Mouse (Mus musculus) MEL (cell line): ENCODE data around the gene Prdm12. TPM values are rescaled to one million over a fixed set of nuclear protein-coding genes. Genes with fewer than 3 reads are reported as not detected.

ENCODE experiments used
- DNase-seq: peaks from one replicate; pipeline ENCODE4 v3.0.0; 2011; ENCODE audit warnings: low read depth, low spot score
- H3K27ac ChIP-seq: 2 replicates; pipeline ENCODE4 v1.5.1; 2012; ENCODE audit warnings: low read depth, mild to moderate bottlenecking, control low read depth, low read length, moderate library complexity; ENCODE audit not compliant: control insufficient read depth
- H3K27me3 ChIP-seq, 2 experiments: fragments of 150-350 bp in 1 of 2; sonication (generic) in 1 of 2; 2 replicates each; pipeline ENCODE4 v1.6.1; 2012; ENCODE audit warnings: low read length in 2 of 2, mild to moderate bottlenecking in 2 of 2, improper control_type of control experiment in 1 of 2, moderate library complexity in 1 of 2; ENCODE audit not compliant: insufficient read depth in 2 of 2, control insufficient read depth in 1 of 2
- H3K36me3 ChIP-seq, 2 experiments: 2 replicates each; pipeline ENCODE4 v1.6.1; 2012 to 2014; ENCODE audit warnings: low read length in 2 of 2, improper control_type of control experiment in 1 of 2, inconsistent platforms in 1 of 2, mild to moderate bottlenecking in 1 of 2; ENCODE audit not compliant: insufficient read depth in 2 of 2, control insufficient read depth in 1 of 2
- H3K4me1 ChIP-seq, 2 experiments: fragments of 150-350 bp in 1 of 2; sonication (generic) in 1 of 2; 2 replicates each; pipeline ENCODE4 v1.6.1; 2012; ENCODE audit warnings: low read length in 2 of 2, improper control_type of control experiment in 1 of 2, mild to moderate bottlenecking in 1 of 2; ENCODE audit not compliant: insufficient read depth in 2 of 2, control insufficient read depth in 1 of 2
- H3K4me3 ChIP-seq, 2 experiments: fragments of 150-350 bp in 1 of 2; sonication (generic) in 1 of 2; 2 replicates each; pipeline ENCODE4 v1.5.1; 2012; ENCODE audit warnings: low read depth in 2 of 2, low read length in 2 of 2, mild to moderate bottlenecking in 2 of 2, moderate library complexity in 2 of 2, control low read depth in 1 of 2, improper control_type of control experiment in 1 of 2; ENCODE audit not compliant: control insufficient read depth in 1 of 2, insufficient read depth in 1 of 2
- H3K79me2 ChIP-seq: 2 replicates; pipeline ENCODE4 v1.6.1; 2012; ENCODE audit warnings: mild to moderate bottlenecking, low read length, moderate library complexity; ENCODE audit not compliant: control insufficient read depth, poor library complexity, insufficient read depth
- H3K9ac ChIP-seq: 2 replicates; pipeline ENCODE4 v1.6.1; 2012; ENCODE audit warnings: low read depth, mild to moderate bottlenecking, control low read depth, low read length, moderate library complexity; ENCODE audit not compliant: control insufficient read depth, poor library complexity, severe bottlenecking
- H3K9me3 ChIP-seq: fragments of 150-350 bp; sonication (generic); replicated peaks from 2 replicates; pipeline ENCODE4 v1.6.1; 2012; ENCODE audit warnings: mild to moderate bottlenecking, low read length, improper control_type of control experiment, moderate library complexity; ENCODE audit not compliant: insufficient read depth
- CHD1 ChIP-seq: IDR thresholded peaks from 2 replicates; pipeline ENCODE4 v1.6.1; 2012; ENCODE audit warnings: low read depth, mild to moderate bottlenecking, inconsistent platforms, low read length, improper control_type of control experiment
- CTCF ChIP-seq, 3 experiments: IDR thresholded peaks in 2 of 3; conservative IDR thresholded peaks in 1 of 3; 2 replicates each; pipeline ENCODE4 v1.5.1; 2011 to 2012; ENCODE audit warnings: low read length in 3 of 3, low read depth in 2 of 3, mild to moderate bottlenecking in 2 of 3, improper control_type of control experiment in 1 of 3, inconsistent platforms in 1 of 3, mixed read lengths in 1 of 3, moderate library complexity in 1 of 3; ENCODE audit not compliant: control insufficient read depth in 1 of 3, insufficient read depth in 1 of 3, poor library complexity in 1 of 3, severe bottlenecking in 1 of 3
- EP300 ChIP-seq, 2 experiments: IDR thresholded peaks; 2 replicates each; pipeline ENCODE4 v1.6.1; 2011; ENCODE audit warnings: improper control_type of control experiment in 2 of 2, low read length in 2 of 2, low read depth in 1 of 2, mild to moderate bottlenecking in 1 of 2
- HCFC1 ChIP-seq: IDR thresholded peaks from 2 replicates; pipeline ENCODE4 v1.6.1; 2012; ENCODE audit warnings: low read depth, mild to moderate bottlenecking, inconsistent platforms, low read length, improper control_type of control experiment, moderate library complexity
- MXI1 ChIP-seq: IDR thresholded peaks from 2 replicates; pipeline ENCODE4 v1.6.1; 2011; ENCODE audit warnings: mild to moderate bottlenecking, low read depth, low read length, improper control_type of control experiment
- NRF1 ChIP-seq: IDR thresholded peaks from 2 replicates; pipeline ENCODE4 v1.6.1; 2014; ENCODE audit warnings: low read depth, mild to moderate bottlenecking, inconsistent platforms, low read length, improper control_type of control experiment, moderate library complexity; ENCODE audit not compliant: poor library complexity, insufficient read depth, severe bottlenecking
- POLR2AphosphoS2 ChIP-seq: IDR thresholded peaks from 2 replicates; pipeline ENCODE4 v1.6.1; 2011; ENCODE audit warnings: low read length, improper control_type of control experiment
- RAD21 ChIP-seq: IDR thresholded peaks from 2 replicates; pipeline ENCODE4 v1.6.1; 2011; ENCODE audit warnings: mild to moderate bottlenecking, low read depth, low read length, improper control_type of control experiment
- SIN3A ChIP-seq: IDR thresholded peaks from 2 replicates; pipeline ENCODE4 v1.6.1; 2012; ENCODE audit warnings: low read length, improper control_type of control experiment, inconsistent platforms
- SMC3 ChIP-seq: IDR thresholded peaks from 2 replicates; pipeline ENCODE4 v1.6.1; 2011; ENCODE audit warnings: low read depth, low read length, improper control_type of control experiment
- TBP ChIP-seq: IDR thresholded peaks from 2 replicates; pipeline ENCODE4 v1.8.0; 2011; ENCODE audit warnings: low read depth, low read length, improper control_type of control experiment
- TCF12 ChIP-seq: IDR thresholded peaks from 2 replicates; pipeline ENCODE4 v1.6.1; 2014; ENCODE audit warnings: low read depth, mild to moderate bottlenecking, inconsistent platforms, low read length, improper control_type of control experiment, moderate library complexity
- ZC3H11A ChIP-seq: IDR thresholded peaks from 2 replicates; pipeline ENCODE4 v1.6.1; 2012; ENCODE audit warnings: low read depth, mild to moderate bottlenecking, inconsistent platforms, low read length, improper control_type of control experiment
- ZMIZ1 ChIP-seq: IDR thresholded peaks from 2 replicates; pipeline ENCODE4 v1.6.1; 2012; ENCODE audit warnings: low read depth, mild to moderate bottlenecking, inconsistent platforms, low read length, improper control_type of control experiment, moderate library complexity
- polyA plus RNA-seq, 2 experiments: library from polyadenylated mRNA; stranded (reverse) in 1 of 2; unstranded in 1 of 2; fragments of >175 nt in 1 of 2; fragments of >200 nt in 1 of 2; gene quantifications; 2 replicates each; pipeline versions ENCODE4 v1.2.1 to v1.2.4; 2012; ENCODE audit warnings: low replicate concordance in 2 of 2, low read depth in 1 of 2; ENCODE audit not compliant: insufficient read length in 2 of 2, insufficient read depth in 1 of 2, missing spikeins in 1 of 2
- total RNA-seq: library from RNA; depleted of rRNA; stranded (reverse); fragments of 300-350 nt; gene quantifications from 2 replicates; pipeline ENCODE4 v1.2.3, GENCODE M21; 2012

Gene Prdm12
- total and polyA plus RNA-seq, 3 experiments, result not detected

DNA sequence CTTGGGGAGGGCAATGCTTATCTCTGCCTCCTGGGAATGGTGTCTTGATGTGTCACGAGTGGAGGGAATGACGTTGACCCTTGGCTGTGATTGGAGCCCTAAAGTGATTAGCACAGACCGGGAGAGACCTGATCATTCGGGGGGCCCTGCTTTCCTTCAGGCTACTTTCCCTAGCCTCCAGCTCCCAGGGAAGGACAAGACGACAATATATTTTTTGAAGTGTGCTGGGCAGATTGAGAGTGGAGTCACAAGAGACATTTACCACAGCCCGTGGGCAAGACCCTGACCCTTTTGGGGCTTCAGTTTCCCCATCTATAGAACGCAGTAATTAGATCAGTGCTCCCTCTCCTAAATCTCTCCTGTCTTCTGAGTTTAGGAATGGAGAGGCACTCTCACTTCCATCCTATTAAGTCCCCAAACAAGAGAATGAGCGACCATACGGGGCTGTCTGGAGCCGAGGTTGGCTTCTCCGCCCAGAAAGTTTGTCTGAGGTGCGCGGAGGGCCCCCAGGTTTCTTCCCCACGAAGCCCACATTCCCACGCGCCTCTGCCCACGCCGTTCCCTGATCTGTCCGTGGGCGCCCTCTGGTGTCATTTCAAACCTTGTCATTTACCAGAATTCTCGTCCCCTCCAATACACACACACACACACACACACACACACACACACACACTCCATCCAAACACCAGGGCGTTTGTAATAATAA, 15.2 kb downstream of the Prdm12 start:
- Histone ChIP-seq H3K4me1 (no peaks in the 10 kb centered on the region), H3K27me3 (peaks cover 2 to 4% of the 10 kb centered on the region in 2 experiments; a peak in 3 of 4 replicates)

DNA sequence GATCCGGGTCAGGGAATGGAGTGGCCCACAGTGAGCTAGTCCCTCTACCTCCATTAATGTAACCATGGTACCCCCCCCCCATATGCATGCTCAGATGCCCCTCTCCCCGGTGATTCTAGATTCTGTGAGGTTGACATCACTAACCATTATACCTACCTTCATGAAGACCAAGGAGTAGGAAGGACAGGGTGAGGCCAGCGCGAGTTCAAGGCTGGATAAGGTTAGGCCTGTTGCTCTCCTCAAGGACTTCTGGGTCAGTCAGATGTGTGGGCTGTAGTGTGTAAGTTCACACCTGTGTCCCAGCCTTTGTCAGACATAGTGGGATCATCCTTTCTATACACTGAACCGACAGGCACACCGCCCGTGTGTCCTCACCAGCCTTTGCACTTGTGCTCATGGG, 16.5 kb downstream of the Prdm12 start:
- Histone ChIP-seq H3K27ac (no peak overlapping the region), H3K36me3 (no peaks in the 10 kb centered on the region), H3K4me3 (no peak overlapping the region)
- TF ChIP-seq MXI1 (no peak), ZC3H11A (no peak), ZMIZ1 (no peak), SIN3A (no peak), CHD1 (no peak), NRF1 (no peak), RAD21 (no peak), TBP (no peak), HCFC1 (no peak), TCF12 (no peak), EP300 (IDR thresholded peaks at IDR 0.05; ENCODE audit: low read depth in 1 of 2, low read length in 2 of 2) (no peak)
- TF ChIP-seq, all 39 proteins: peak for 0
- DNase-seq, result no peak
- no peak overlapping the region for H3K9ac ChIP-seq
- H3K27me3 ChIP-seq, result peaks cover 2 to 5% of the 10 kb centered on the region in 2 experiments; a peak in 3 of 4 replicates
- H3K9me3 ChIP-seq, result no peaks in the 10 kb centered on the region
- H3K4me1 ChIP-seq, result no peaks in the 10 kb centered on the region
- H3K79me2 ChIP-seq, result no peaks in the 10 kb centered on the region

More for the DNA sequence above, 15.2 kb downstream of the Prdm12 start:
- Histone ChIP-seq H3K9me3 (no peaks in the 10 kb centered on the region), H3K4me3 (no peak overlapping the region), H3K79me2 (no peaks in the 10 kb centered on the region), H3K27ac (no peak overlapping the region), H3K36me3 (no peaks in the 10 kb centered on the region), H3K9ac (no peak overlapping the region)
- peak; percentile 16 for DNase-seq
- TF ChIP-seq ZC3H11A (0 out of 2 replicates have a peak, but pooled peaks have one; percentile 20), SMC3 (peak; percentile 67), RAD21 (peak; percentile 35), CTCF (IDR thresholded peaks at IDR 0.05 in 2 of 3, conservative IDR thresholded peaks at IDR 0.05 in 1 of 3; ENCODE audit: control insufficient read depth in 1 of 3, insufficient read depth in 1 of 3, low read depth in 2 of 3, low read length in 3 of 3, poor library complexity in 1 of 3, severe bottlenecking in 1 of 3) (peak in 2 of 3 experiments; percentile 54 to 59; a peak in 4 of 6 replicates), POLR2AphosphoS2 (no peak)
